Mouse (Mus musculus): ENCODE measurements around the gene Catsper2.

DNA sequence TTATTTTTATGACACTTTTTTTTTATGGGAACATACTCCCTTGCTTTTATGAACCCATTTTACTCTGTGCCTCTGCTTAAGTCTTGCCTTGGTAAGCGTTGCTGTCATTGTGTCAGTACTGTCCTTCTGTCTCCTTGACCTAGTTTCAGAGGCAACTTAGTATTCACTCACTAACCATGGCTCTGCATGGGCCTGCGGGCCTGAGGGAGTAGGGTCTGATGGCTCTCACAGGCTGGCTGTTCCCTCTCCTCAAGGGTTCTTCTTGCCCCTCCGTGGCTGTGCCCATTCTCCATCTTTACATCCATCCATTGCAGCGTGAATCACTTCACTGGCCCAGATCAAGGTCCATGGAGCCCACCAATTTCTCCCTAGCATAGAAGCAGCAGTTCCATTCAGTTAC is 32.9 kb upstream of the Catsper2 start:
- TF ChIP-seq CTCF (IDR thresholded peaks at IDR 0.05; ENCODE audit: insufficient read depth, low read length) (no peak), POLR2A (IDR thresholded peaks at IDR 0.05; ENCODE audit: borderline replicate concordance, extremely low read depth, low read depth, low read length) (no peak)
